Mouse (Mus musculus): ENCODE data around the gene Bpifa2.
"Not testable (repeated sequence)": the region's sequence is repeated elsewhere in the genome, so short reads cannot be mapped to it uniquely, and the experiment has no call there.

DNA sequence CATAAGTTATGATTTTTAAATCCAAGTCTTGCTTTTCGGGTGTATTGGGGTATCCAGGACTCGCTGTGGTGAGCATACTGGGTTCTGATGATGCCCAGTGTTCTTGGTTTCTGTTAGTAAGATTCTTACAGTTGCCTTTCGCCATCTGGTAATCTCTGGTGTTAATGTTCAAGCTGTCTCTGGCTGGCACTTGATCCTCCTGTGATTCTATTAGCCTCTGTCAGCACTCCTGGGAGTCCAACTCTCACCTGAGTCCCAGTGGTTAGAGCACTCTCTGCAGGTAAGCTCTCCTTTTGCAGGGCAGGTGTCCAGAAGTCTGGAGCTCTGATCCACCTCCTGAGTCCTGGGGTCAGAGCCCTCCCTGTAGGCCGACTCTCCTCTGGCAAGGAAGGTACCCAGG lies 16.6 kb downstream of the Bpifa2 start:
- not testable (repeated sequence) for TF ChIP-seq CTCF (IDR thresholded peaks at IDR 0.05; ENCODE audit: control insufficient read depth, insufficient read depth, insufficient replicate concordance, low read depth, low read length); POLR2A (IDR thresholded peaks at IDR 0.05; ENCODE audit: control insufficient read depth, low read depth, low read length)

Measured in testis, adult 2 months (tissue).